Mouse (Mus musculus) cerebellum, adult 2 months (tissue): ENCODE results near the gene Notch3. TPM values are rescaled to one million over a fixed set of nuclear protein-coding genes. Genes with fewer than 3 reads are reported as not detected.
A peak's percentile ranks its signal among the peaks of the same experiment; 100 is the strongest.
"Not testable (repeated sequence)": the region's sequence is repeated elsewhere in the genome, so short reads cannot be mapped to it uniquely, and the experiment has no call there.

Experiments
- DNase-seq, 2 experiments: peaks; one replicate each; pipeline ENCODE4 v3.0.0; 2021
- H3K27ac ChIP-seq: fragments of 200-500 bp; 2 replicates; pipeline ENCODE4 v1.5.1; 2012; ENCODE audit warnings: low read length, control low read depth, inconsistent platforms; ENCODE audit not compliant: insufficient read depth
- H3K27me3 ChIP-seq: fragments of 200-500 bp; 2 replicates; pipeline ENCODE4 v1.6.1; 2012; ENCODE audit warnings: inconsistent platforms, mild to moderate bottlenecking, low read length, moderate library complexity; ENCODE audit not compliant: control insufficient read depth, insufficient read depth
- H3K4me1 ChIP-seq: fragments of 200-500 bp; 2 replicates; pipeline ENCODE4 v1.6.1; 2011; ENCODE audit warnings: low read length; ENCODE audit not compliant: control insufficient read depth, insufficient read depth
- H3K4me3 ChIP-seq: fragments of 200-500 bp; replicated peaks from 2 replicates; pipeline ENCODE3; 2011; ENCODE audit warnings: mild to moderate bottlenecking, low read depth, low read length, control low read depth; ENCODE audit not compliant: insufficient read depth
- CTCF ChIP-seq: fragments of 200-500 bp; IDR thresholded peaks from 2 replicates; pipeline ENCODE4 v1.5.1; 2011; ENCODE audit warnings: low read depth, mild to moderate bottlenecking, control low read depth, low read length, moderate library complexity, borderline replicate concordance; ENCODE audit not compliant: insufficient read depth
- POLR2A ChIP-seq: fragments of 200-500 bp; IDR thresholded peaks from 2 replicates; pipeline ENCODE4 v1.6.1; 2011; ENCODE audit warnings: low read length, control low read depth, borderline replicate concordance; ENCODE audit not compliant: insufficient read depth
- WGBS: fragments of 180-500 bp; shearing (Covaris S2); methylation state at CpG from one replicate; pipeline ENCODE4 v1.1.7; 2018; 5-methylcytosine and 5-hydroxymethylcytosine counted together
- polyA plus RNA-seq: library from polyadenylated mRNA; depleted of rRNA; stranded (reverse); fragments of >200 nt; gene quantifications from 2 replicates; pipeline ENCODE4 v1.2.3, GENCODE M21; 2012; rRNA removed

Gene Notch3
- 9.5 and 11.0 TPM in 2 replicates for polyA plus RNA-seq

DNA sequence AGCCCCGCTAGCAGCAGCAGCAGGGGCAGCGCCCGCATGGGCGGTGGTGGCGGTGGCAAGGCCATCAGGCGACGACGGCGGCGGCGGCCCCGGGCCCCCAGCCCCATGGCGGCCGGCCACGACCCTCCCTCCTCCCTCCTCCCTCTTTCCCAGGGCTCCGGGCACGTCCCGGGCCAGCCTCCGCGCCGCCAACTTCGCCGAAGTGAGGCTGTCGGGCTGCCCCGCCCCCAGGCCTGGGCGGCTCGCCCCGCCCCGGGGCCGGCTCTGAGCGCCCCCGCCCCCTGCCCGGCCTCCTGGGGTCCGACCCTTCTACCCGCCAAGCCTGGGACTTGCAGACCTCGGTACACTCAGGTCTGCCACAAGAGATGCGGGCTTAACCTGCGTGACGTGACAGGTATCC, at the start of gene Notch3:
TSS of gene Notch3 (minus strand) at position 166 of the 400 bp plus-strand sequence.
- H3K4me3 ChIP-seq, result peak within 1 kb of the TSS; percentile 10
- H3K27ac ChIP-seq, result no peak within 1 kb of the TSS
- WGBS, result 2% methylated on average over 25 of the region's 39 CpGs

DNA sequence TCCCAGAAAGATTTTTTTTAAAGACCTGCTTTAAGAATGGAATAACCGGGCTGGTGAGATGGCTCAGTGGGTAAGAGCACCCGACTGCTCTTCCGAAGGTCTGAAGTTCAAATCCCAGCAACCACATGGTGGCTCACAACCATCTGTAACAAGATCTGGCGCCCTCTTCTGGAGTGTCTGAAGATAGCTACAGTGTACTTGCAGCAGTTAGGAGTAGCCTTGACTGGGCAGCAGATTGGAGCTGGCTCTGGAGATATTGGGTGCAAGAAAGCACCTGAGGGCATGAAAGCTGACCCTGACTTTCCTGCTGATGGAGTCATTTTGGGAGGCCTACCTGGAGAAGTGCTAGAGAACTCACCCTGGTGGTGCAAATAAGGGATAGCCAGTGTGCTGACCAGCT, 48.9 kb upstream of the Notch3 start:
- TF ChIP-seq CTCF, result 0 out of 2 replicates have a peak, but pooled peaks have one; percentile 25
- not testable (repeated sequence) for H3K27me3 ChIP-seq, DNase-seq, H3K4me1 ChIP-seq, H3K4me3 ChIP-seq, H3K27ac ChIP-seq
- 65% methylated on average over 4 of the region's 4 CpGs for WGBS

More for the DNA sequence above, at the start of gene Notch3:
- TF ChIP-seq POLR2A (no peak), CTCF (no peak)
- DNase-seq, result no peak
- Histone ChIP-seq H3K4me1 (peaks cover 6% of the 10 kb centered on the region), H3K27me3 (peaks cover 8% of the 10 kb centered on the region; the same call in 1 of the 2 replicates)

DNA sequence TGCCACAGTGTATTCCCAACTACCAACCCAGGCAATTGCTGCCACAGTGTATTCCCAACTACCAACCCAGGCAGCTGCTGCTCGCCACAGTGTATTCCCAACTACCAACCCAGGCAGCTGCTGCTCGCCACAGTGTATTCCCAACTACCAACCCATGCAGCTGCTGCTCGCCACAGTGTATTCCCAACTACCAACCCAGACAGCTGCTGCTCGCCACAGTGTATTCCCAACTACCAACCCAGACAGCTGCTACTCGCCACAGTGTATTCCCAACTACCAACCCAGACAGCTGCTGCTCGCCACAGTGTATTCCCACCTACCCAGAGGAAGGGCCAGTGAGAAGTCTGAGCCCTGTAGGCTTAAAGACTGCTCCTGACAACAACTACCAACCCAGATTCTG, 44.9 kb upstream of the Notch3 start:
- not testable (repeated sequence) for H3K27me3 ChIP-seq, H3K27ac ChIP-seq, H3K4me1 ChIP-seq, H3K4me3 ChIP-seq, DNase-seq
- WGBS, result 94% methylated on average over 6 of the region's 6 CpGs

DNA sequence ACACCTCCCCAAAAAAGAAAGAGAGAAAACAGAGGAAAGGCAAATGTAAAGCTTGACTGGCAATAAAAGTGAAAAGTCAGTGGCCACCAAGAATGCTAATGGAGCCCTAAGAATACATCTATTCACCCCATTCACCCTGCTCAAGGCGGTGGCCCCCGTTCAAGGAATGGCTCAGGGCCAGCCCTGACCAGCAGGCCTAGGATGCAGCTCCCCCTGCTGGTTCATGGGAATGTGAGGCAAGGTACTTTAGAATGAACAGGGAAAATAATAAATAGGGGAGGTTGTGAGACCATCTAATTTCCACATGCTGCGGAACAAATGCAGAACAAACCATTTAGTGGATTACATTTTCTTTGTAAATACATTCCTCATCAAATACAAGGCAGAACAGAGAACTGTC, 43.1 kb upstream of the Notch3 start:
- Histone ChIP-seq H3K4me1 (peaks cover 3% of the 10 kb centered on the region; the same call in 1 of the 2 replicates), H3K27ac (no peak overlapping the region), H3K4me3 (no peak overlapping the region), H3K27me3 (no peaks in the 10 kb centered on the region)
- WGBS, result 24% methylated on average over 3 of the region's 3 CpGs
- DNase-seq, result peak; percentile 56 to 62
- TF ChIP-seq POLR2A (no peak), CTCF (peak; percentile 82)

DNA sequence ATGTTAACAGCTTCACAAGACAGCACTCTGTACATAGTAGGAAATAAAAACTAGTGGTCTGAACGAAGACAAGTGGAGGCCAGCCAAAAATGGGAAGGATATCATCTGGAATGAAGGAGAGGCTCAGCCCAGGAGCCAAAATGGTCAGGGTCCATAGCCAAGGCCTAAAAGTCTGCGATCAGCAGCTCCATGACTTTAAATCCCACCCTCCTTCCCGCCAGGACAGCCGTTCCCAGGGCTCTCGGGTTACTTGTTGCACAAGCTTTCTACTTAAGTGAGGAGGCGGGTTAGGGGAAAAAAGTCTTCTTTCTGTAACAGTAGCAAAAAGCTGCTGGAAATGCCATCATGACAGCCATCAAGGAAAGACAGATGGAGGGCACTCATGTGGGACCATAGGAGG, 42.5 kb upstream of the Notch3 start:
- Histone ChIP-seq H3K4me3 (no peak overlapping the region), H3K4me1 (peaks cover 3% of the 10 kb centered on the region; the same call in 1 of the 2 replicates), H3K27ac (no peak overlapping the region), H3K27me3 (no peaks in the 10 kb centered on the region)
- DNase-seq, result no peak
- 54% methylated on average over 6 of the region's 6 CpGs for WGBS
- no peak for TF ChIP-seq CTCF
- no peak for TF ChIP-seq POLR2A

DNA sequence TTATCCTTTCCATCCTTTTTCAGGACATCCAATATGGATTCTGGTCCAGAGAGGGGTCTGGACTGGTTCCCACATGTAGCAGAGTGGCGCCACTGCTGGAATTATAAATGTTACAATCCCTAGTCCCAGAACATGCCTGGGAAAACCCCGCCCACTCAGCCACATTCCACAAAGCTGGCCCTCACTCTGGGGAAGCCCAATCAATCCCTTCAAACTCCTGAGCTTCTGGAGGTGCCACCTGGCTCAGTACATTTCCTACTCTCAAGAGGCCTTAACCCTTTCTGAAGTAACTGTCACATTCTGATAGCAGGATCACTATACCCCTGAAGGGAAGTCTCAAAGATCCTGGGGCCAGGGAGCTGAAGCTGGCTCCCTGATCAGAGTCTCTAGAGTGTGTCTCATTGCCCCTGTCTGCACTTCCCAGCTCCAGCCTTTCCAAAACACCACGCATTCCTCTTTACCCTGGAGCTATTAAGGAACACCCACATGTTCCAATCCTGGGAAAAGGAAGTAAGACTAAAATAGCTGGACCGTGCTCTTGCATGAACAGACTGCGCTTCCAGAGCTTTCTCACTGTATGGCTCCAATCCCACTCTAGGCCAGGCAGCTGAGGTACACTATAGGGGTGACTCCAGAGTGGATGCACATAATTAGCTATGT, 41.1 kb upstream of the Notch3 start:
- TF ChIP-seq POLR2A (no peak), CTCF (no peak)
- H3K4me1 ChIP-seq, result peaks cover 3% of the 10 kb centered on the region; the same call in 1 of the 2 replicates
- no peaks in the 10 kb centered on the region for H3K27me3 ChIP-seq
- H3K27ac ChIP-seq, result no peak overlapping the region
- no peak overlapping the region for H3K4me3 ChIP-seq
- no peak for DNase-seq
- 76% methylated on average over 5 of the region's 5 CpGs for WGBS

DNA sequence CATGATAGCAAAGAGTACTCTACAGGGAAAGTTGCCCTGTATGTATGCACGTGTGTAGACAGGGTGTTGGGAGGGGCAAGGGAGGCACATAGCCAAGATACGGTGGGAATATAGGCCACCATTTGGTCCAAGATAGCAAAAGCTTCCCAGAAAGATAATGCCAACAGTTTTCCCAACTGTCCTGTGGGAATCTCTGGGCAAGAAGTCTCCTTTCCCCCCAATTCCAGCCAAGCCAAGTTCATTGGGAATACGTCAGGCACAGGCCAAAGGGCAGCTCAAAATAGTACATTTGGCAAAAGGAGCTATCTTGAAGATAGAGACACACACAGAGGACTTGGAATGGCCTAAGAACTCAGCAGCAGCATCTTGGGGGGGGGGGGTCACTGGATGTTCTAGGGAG, 38.7 kb upstream of the Notch3 start:
- no peak for DNase-seq
- H3K27ac ChIP-seq, result no peak overlapping the region
- TF ChIP-seq POLR2A (no peak), CTCF (no peak)
- H3K4me3 ChIP-seq, result no peak overlapping the region
- H3K27me3 ChIP-seq, result no peaks in the 10 kb centered on the region
- H3K4me1 ChIP-seq, result peaks cover 3% of the 10 kb centered on the region; the same call in 1 of the 2 replicates
- 15% methylated on average over 3 of the region's 3 CpGs for WGBS

DNA sequence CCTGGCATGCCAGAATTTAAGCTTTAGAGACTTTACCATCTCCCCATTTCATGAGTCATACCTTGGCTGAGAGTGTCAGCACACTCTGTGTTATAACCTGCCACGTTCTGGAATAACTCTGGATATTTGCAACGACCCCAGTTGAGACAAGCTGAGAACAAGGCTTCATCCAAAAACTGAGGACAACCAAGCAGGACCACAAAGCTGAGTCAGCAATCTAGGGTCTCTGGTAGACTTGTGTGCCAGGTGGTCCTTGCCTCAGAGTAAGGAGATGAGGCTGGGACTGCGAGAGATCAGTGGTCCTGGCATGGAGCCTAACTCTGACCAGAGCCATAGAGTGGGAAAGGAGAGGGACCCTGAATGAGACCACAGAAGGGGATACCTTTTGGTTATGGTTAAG, 36.3 kb upstream of the Notch3 start:
- H3K27ac ChIP-seq, result no peak overlapping the region
- no peak overlapping the region for H3K4me3 ChIP-seq
- no peak for DNase-seq
- peaks cover 3% of the 10 kb centered on the region; the same call in 1 of the 2 replicates for H3K4me1 ChIP-seq
- whole genome bisulfite sequencing, result 33% methylated on average over 3 of the region's 3 CpGs
- TF ChIP-seq POLR2A, result no peak
- TF ChIP-seq CTCF, result no peak
- H3K27me3 ChIP-seq, result no peaks in the 10 kb centered on the region

DNA sequence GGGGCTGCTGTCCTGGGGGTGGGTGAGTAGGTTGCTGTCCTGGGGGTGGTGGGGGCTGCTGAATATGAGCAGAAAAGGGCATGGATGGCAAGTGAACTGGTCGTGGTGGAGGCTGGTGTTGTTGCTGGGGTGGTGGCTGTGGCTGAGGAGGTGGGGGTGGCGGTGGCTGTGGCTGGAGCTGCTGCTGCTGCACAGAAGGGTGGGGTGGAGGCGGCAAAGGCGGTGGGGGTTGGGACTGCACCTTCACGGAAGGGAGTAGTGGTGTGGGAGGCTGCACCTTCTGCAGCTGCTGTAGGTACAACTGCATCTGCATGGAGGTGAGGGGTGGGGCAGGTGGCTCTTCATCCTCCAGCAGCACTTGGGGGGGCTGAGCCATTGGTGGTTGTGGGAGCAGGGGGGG, 34.4 kb upstream of the Notch3 start:
- TF ChIP-seq CTCF, result no peak
- TF ChIP-seq POLR2A, result no peak
- Histone ChIP-seq H3K27ac (no peak overlapping the region), H3K27me3 (no peaks in the 10 kb centered on the region), H3K4me1 (peaks cover 6% of the 10 kb centered on the region), H3K4me3 (no peak overlapping the region)
- DNase-seq, result no peak
- WGBS, result 78% methylated on average over 5 of the region's 5 CpGs
